Comparison of ENCODE assay signal across 7 mouse cellular contexts in genomic region chr13:44952393-44953086, GRCm38 (mm10). TPM values are rescaled to one million over a fixed set of nuclear protein-coding genes. Genes with fewer than 3 reads are reported as not detected.
DNase-seq lines count a peak whose midpoint lies in the region; ATAC-seq and TF ChIP-seq lines count a peak whose summit lies in the region.

No protein-coding gene starts in this region.

- no peaks in the 10 kb centered on the region; the same call in 1 of the 2 replicates for H3K4me1 ChIP-seq in limb, embryonic 14.5 days (ENCODE audit: control insufficient read depth, insufficient read depth, low read length)
- H3K4me1 ChIP-seq in limb, embryonic 10.5 days: peaks cover 34% of the 10 kb centered on the region
- H3K4me1 ChIP-seq in embryonic facial prominence, embryonic 11.5 days (ENCODE audit: control insufficient read depth, insufficient read depth, low read length): no peaks in the 10 kb centered on the region
- H3K4me1 ChIP-seq in liver, embryonic 12.5 days: peaks cover 8% of the 10 kb centered on the region
- peaks cover 4% of the 10 kb centered on the region for H3K4me1 ChIP-seq in forebrain, embryonic 16.5 days (replicated peaks; ENCODE audit: control insufficient read depth, insufficient read depth, low read length)

- H3K36me3 ChIP-seq in limb, embryonic 14.5 days (ENCODE audit: control insufficient read depth, insufficient read depth, low read length): no peaks in the 10 kb centered on the region
- peaks cover 20% of the 10 kb centered on the region for H3K36me3 ChIP-seq in limb, embryonic 10.5 days
- no peaks in the 10 kb centered on the region; the same call in 1 of the 2 replicates for H3K36me3 ChIP-seq in embryonic facial prominence, embryonic 11.5 days (replicated peaks; ENCODE audit: control insufficient read depth, insufficient read depth, low read depth, low read length)
- peaks cover 19% of the 10 kb centered on the region for H3K36me3 ChIP-seq in liver, embryonic 12.5 days
- no peaks in the 10 kb centered on the region for H3K36me3 ChIP-seq in forebrain, embryonic 16.5 days (ENCODE audit: control insufficient read depth, insufficient read depth)

- no peak overlapping the region for H3K27ac ChIP-seq in limb, embryonic 14.5 days (replicated peaks; ENCODE audit: low read depth, low read length)
- no peak overlapping the region for H3K27ac ChIP-seq in limb, embryonic 10.5 days
- H3K27ac ChIP-seq in embryonic facial prominence, embryonic 11.5 days (replicated peaks; ENCODE audit: low read depth, low read length): no peak overlapping the region
- H3K27ac ChIP-seq in liver, embryonic 12.5 days: no peak overlapping the region
- H3K27ac ChIP-seq in forebrain, embryonic 16.5 days (ENCODE audit: low read length): no peak overlapping the region

- ATAC-seq in limb, embryonic 14.5 days (ENCODE audit: low FRiP score, low read depth): no peak
- no peak for ATAC-seq in embryonic facial prominence, embryonic 11.5 days (replicated peaks; ENCODE audit: insufficient number of reproducible peaks, low FRiP score, low TSS enrichment, low read depth)
- ATAC-seq in liver, embryonic 12.5 days: peak; percentile 51; the same call in 1 of the 2 replicates
- no peak for ATAC-seq in erythroblast, adult 5-6 weeks (replicated peaks; ENCODE audit: low FRiP score, poor library complexity, severe bottlenecking)
- ATAC-seq in forebrain, embryonic 16.5 days: no peak

- H3K9me3 ChIP-seq in limb, embryonic 14.5 days (ENCODE audit: control insufficient read depth, low read length): no peaks in the 10 kb centered on the region
- H3K9me3 ChIP-seq in limb, embryonic 10.5 days (replicated peaks): no peaks in the 10 kb centered on the region
- no peaks in the 10 kb centered on the region for H3K9me3 ChIP-seq in embryonic facial prominence, embryonic 11.5 days (replicated peaks; ENCODE audit: control insufficient read depth, low read length)
- no peaks in the 10 kb centered on the region for H3K9me3 ChIP-seq in liver, embryonic 12.5 days (replicated peaks)
- H3K9me3 ChIP-seq in forebrain, embryonic 16.5 days (ENCODE audit: control insufficient read depth, low read length): no peaks in the 10 kb centered on the region

- H3K4me3 ChIP-seq in limb, embryonic 14.5 days (replicated peaks; ENCODE audit: low read length): no peak overlapping the region
- no peak overlapping the region for H3K4me3 ChIP-seq in limb, embryonic 10.5 days
- H3K4me3 ChIP-seq in embryonic facial prominence, embryonic 11.5 days (ENCODE audit: low read depth, low read length): no peak overlapping the region
- no peak overlapping the region for H3K4me3 ChIP-seq in liver, embryonic 12.5 days
- no peak overlapping the region for H3K4me3 ChIP-seq in forebrain, embryonic 16.5 days (replicated peaks; ENCODE audit: low read length)

- DNase-seq in limb, embryonic 14.5 days (ENCODE audit: low spot score): peak; percentile 42
- DNase-seq in limb, embryonic 10.5 days (ENCODE audit: low spot score): no peak
- DNase-seq in embryonic facial prominence, embryonic 11.5 days (ENCODE audit: low spot score): peak; percentile 32
- DNase-seq in thymus, postnatal 14 days: peak; percentile 55

- no peaks in the 10 kb centered on the region for H3K27me3 ChIP-seq in limb, embryonic 14.5 days (ENCODE audit: control insufficient read depth, insufficient read depth, low read length)
- H3K27me3 ChIP-seq in limb, embryonic 10.5 days (ENCODE audit: low read depth, poor library complexity, severe bottlenecking): no peaks in the 10 kb centered on the region
- no peaks in the 10 kb centered on the region for H3K27me3 ChIP-seq in embryonic facial prominence, embryonic 11.5 days (ENCODE audit: control insufficient read depth, insufficient read depth, low read length)
- H3K27me3 ChIP-seq in liver, embryonic 12.5 days (replicated peaks): no peaks in the 10 kb centered on the region
- H3K27me3 ChIP-seq in forebrain, embryonic 16.5 days (replicated peaks; ENCODE audit: control insufficient read depth, insufficient read depth, low read length): no peaks in the 10 kb centered on the region

- 52% methylated on average over 10 of the region's 10 CpGs for WGBS in limb, embryonic 14.5 days
- WGBS in limb, embryonic 10.5 days: 76% methylated on average over 10 of the region's 10 CpGs
- 71% methylated on average over 10 of the region's 10 CpGs for WGBS in embryonic facial prominence, embryonic 11.5 days
- 33% methylated on average over 10 of the region's 10 CpGs for WGBS in liver, embryonic 12.5 days (ENCODE audit: insufficient replicate concordance)
- 67% methylated on average over 10 of the region's 10 CpGs for WGBS in forebrain, embryonic 16.5 days

- no peak overlapping the region for H3K9ac ChIP-seq in limb, embryonic 14.5 days (ENCODE audit: low read depth, low read length, severe bottlenecking)
- H3K9ac ChIP-seq in embryonic facial prominence, embryonic 11.5 days (replicated peaks; ENCODE audit: low read length): no peak overlapping the region
- H3K9ac ChIP-seq in liver, embryonic 12.5 days: no peak overlapping the region
- no peak overlapping the region for H3K9ac ChIP-seq in forebrain, embryonic 16.5 days (replicated peaks; ENCODE audit: low read depth, low read length)

- TF ChIP-seq POLR2A in limb, embryonic 14.5 days (IDR thresholded peaks at IDR 0.05; ENCODE audit: borderline replicate concordance, extremely low read depth, insufficient read depth, insufficient read length): no peak

- H3K4me2 ChIP-seq in limb, embryonic 14.5 days (replicated peaks; ENCODE audit: low read depth, low read length, severe bottlenecking): no peak overlapping the region
- H3K4me2 ChIP-seq in embryonic facial prominence, embryonic 11.5 days (ENCODE audit: low read depth, low read length): no peak overlapping the region
- H3K4me2 ChIP-seq in liver, embryonic 12.5 days: peak overlapping the region; percentile 16; the same call in 1 of the 2 replicates
- H3K4me2 ChIP-seq in forebrain, embryonic 16.5 days (ENCODE audit: low read length): no peak overlapping the region

RNA-seq across cellular contexts. Expression of gene Dtnbp1, which starts 49.4 kb away (rescaled TPM):
- 57.6 and 58.2 TPM in 2 replicates for polyA plus RNA-seq in limb, embryonic 14.5 days (2012; rRNA removed)
- 69.2 and 71.8 TPM in 2 replicates for polyA plus RNA-seq in limb, embryonic 14.5 days (2014; fragmentation: Nextera tagmentation; extraction: Ambion mirVana)
- 91.3 and 100 TPM in 2 replicates for polyA plus RNA-seq in limb, embryonic 10.5 days (2016; fragmentation: Nextera tagmentation; extraction: Ambion mirVana)
- polyA plus RNA-seq in embryonic facial prominence, embryonic 11.5 days (2014; fragmentation: Nextera tagmentation; extraction: Ambion mirVana): 76.0 and 78.4 TPM in 2 replicates
- 35.0 and 36.1 TPM in 2 replicates for polyA plus RNA-seq in liver, embryonic 12.5 days (2016; fragmentation: Nextera tagmentation; extraction: Ambion mirVana)
- 11.9 and 25.9 TPM in 2 replicates for total RNA-seq in erythroblast, adult 5-6 weeks (2015; ENCODE audit: low replicate concordance)
- 13.5 and 25.1 TPM in 2 replicates for total RNA-seq in erythroblast, adult 5-6 weeks (2017; ENCODE audit: low replicate concordance)
- polyA plus RNA-seq in forebrain, embryonic 16.5 days (2015; fragmentation: Nextera tagmentation; extraction: Ambion mirVana): 95.1 and 118 TPM in 2 replicates
